Mouse (Mus musculus): ENCODE results near the gene Dclre1b. TPM values are rescaled to one million over a fixed set of nuclear protein-coding genes. Genes with fewer than 3 reads are reported as not detected.
"Not testable (repeated sequence)": the region's sequence is repeated elsewhere in the genome, so short reads cannot be mapped to it uniquely, and the experiment has no call there.

Dclre1b gene
- polyA plus RNA-seq (2016; fragmentation: Nextera tagmentation; extraction: Ambion mirVana) = 34.8 and 40.8 TPM in 2 replicates

DNA sequence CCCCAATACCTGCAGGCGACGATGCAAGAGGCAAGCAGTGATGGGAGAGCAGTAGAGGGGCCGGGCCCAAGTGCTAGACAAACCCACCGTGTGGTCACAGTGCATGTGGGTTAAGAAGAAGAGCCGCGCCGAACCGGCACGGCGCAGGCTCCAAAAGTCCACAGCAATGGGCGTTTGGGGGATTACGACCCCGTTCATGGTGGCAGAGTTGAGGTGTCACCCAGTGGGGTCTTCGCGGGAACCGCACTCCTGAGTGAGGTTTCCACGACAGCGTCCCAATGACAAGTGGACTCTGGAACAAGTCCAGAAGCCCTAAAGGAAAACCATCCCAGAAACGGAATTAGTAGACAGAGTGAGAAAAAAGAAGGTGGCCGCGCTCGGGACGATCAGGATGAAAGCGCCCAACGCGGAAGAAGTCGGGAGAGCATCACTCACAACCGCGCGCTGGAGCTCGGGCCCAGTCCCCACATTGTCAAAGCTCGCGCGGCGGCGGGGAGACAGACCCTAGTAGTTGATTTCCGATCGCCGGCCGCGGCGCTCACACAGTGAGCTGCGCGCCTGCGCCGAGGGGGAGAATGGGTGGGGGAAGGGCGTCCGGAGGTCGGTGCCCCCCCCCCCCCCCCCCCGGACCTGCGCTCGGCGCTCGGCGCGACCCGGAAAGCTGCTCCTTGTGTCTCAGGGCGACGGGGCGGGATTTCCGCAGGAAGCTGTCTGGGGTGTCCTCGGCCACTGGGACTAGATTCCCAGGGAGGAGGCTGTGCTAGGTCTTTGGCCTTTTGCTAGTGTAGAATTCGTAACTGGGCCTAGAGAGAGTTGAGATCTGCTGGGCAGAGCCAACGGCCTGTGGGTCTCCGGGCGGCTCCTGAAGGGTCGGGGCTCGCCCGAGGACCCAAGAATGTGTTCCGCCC lies at the start of gene Dclre1b, which contains the start of the genes Ap4b1 and Gm43064:
Dclre1b (minus strand) TSS at position 554 of the 908 bp plus-strand sequence.
Ap4b1 (plus strand) TSS at position 630 of the 908 bp plus-strand sequence.
Gm43064 (plus strand) TSS at position 683 of the 908 bp plus-strand sequence.
- Histone ChIP-seq H3K27ac (replicated peaks) (peak within 1 kb of the TSS; percentile 93), H3K36me3 (peaks cover 44% of the 10 kb centered on the region), H3K4me1 (peaks cover 19% of the 10 kb centered on the region), H3K27me3 (ENCODE audit: low read depth, poor library complexity, severe bottlenecking) (no peaks in the 10 kb centered on the region), H3K9me3 (replicated peaks) (no peaks in the 10 kb centered on the region), H3K4me3 (peak within 1 kb of the TSS; percentile 64)
- WGBS = under 1% methylated on average over 61 of the region's 70 CpGs
- DNase-seq (ENCODE audit: low spot score) = peak; percentile 95

DNA sequence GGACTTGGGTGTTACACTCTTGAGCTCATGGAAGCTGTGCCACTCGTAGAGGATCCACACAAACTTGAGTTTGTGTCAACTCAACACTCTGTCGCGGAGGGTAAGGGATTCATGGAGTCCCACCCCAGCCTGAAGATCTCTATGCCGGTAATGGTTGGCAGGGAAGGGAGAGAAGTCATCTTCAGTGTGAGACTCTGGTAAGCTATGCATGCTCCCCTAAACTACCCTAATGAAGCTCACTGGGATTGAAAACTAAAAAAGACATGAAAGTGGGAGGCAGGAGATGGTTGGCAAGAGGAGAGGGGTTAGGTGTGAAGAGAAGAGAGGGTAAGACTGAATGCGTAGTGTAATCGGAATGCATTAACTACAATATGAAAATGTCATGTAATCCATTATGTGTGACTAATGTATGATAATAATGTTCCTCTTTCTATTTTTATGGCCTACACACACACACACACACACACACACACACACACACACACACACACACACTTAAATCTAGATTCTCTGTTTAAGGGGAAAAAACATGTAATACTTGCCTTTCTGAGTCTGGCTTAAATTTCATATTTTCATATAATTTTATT lies 48.8 kb upstream of the Dclre1b start:
- Histone ChIP-seq H3K9me3 (replicated peaks) (no peaks in the 10 kb centered on the region), H3K4me3 (no peak overlapping the region), H3K27me3 (ENCODE audit: low read depth, poor library complexity, severe bottlenecking) (no peaks in the 10 kb centered on the region), H3K36me3 (no peaks in the 10 kb centered on the region), H3K27ac (replicated peaks) (no peak overlapping the region), H3K4me1 (no peaks in the 10 kb centered on the region)
- DNase-seq (ENCODE audit: low spot score) = no peak
- 93% methylated on average over 6 of the region's 6 CpGs for WGBS

- Histone ChIP-seq H3K4me1 (no peaks in the 10 kb centered on the region), H3K4me3 (no peak overlapping the region), H3K27ac (replicated peaks) (no peak overlapping the region), H3K9me3 (replicated peaks) (no peaks in the 10 kb centered on the region), H3K36me3 (no peaks in the 10 kb centered on the region), H3K27me3 (ENCODE audit: low read depth, poor library complexity, severe bottlenecking) (no peaks in the 10 kb centered on the region)
- WGBS = 89% methylated on average over 7 of the region's 7 CpGs
- no peak for DNase-seq (ENCODE audit: low spot score)
These were observed 48.0 kb upstream of the Dclre1b start for GRCm38 (mm10) chr3:103857036-103857805.

DNA sequence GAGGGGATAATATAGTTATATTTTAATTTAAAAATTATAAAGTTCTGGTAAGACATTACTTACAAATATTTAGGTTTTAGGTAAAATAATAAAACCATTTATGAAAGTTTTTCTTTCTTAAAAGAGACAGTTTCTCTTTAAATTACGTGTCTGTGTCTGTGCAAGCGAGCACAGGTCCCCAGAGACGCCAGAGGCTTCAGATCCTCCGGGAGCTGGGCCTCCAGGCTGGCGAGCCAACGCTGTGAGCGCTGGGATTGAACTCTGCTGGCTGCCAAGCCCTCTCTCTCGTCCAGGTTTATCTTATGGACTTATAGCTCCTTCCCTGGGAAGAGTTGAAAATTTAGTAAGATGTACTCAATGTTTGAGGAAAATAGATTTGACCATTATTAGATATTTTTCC lies 44.6 kb upstream of the Dclre1b start:
- Histone ChIP-seq H3K27ac (replicated peaks) (no peak overlapping the region), H3K4me3 (no peak overlapping the region), H3K36me3 (no peaks in the 10 kb centered on the region), H3K27me3 (ENCODE audit: low read depth, poor library complexity, severe bottlenecking) (no peaks in the 10 kb centered on the region), H3K4me1 (no peaks in the 10 kb centered on the region), H3K9me3 (replicated peaks) (no peaks in the 10 kb centered on the region)
- 80% methylated on average over 8 of the region's 8 CpGs for WGBS
- no peak for DNase-seq (ENCODE audit: low spot score)

- no peak for DNase-seq (ENCODE audit: low spot score)
- Histone ChIP-seq H3K27ac (replicated peaks) (no peak overlapping the region), H3K27me3 (ENCODE audit: low read depth, poor library complexity, severe bottlenecking) (no peaks in the 10 kb centered on the region), H3K9me3 (replicated peaks) (no peaks in the 10 kb centered on the region), H3K4me1 (no peaks in the 10 kb centered on the region), H3K4me3 (no peak overlapping the region), H3K36me3 (no peaks in the 10 kb centered on the region)
- WGBS = 81% methylated on average over 3 of the region's 3 CpGs
These were observed 43.5 kb upstream of the Dclre1b start for GRCm38 (mm10) chr3:103852565-103853299.

GRCm38 (mm10) chr3:103851882-103852281 lies 42.6 kb upstream of the Dclre1b start:
- H3K27me3 ChIP-seq (ENCODE audit: low read depth, poor library complexity, severe bottlenecking) = no peaks in the 10 kb centered on the region
- H3K4me3 ChIP-seq = no peak overlapping the region
- no peaks in the 10 kb centered on the region for H3K36me3 ChIP-seq
- H3K9me3 ChIP-seq (replicated peaks) = no peaks in the 10 kb centered on the region
- H3K27ac ChIP-seq (replicated peaks) = no peak overlapping the region
- DNase-seq (ENCODE audit: low spot score) = no peak
- WGBS = 88% methylated on average over 8 of the region's 8 CpGs
- H3K4me1 ChIP-seq = no peaks in the 10 kb centered on the region

DNA sequence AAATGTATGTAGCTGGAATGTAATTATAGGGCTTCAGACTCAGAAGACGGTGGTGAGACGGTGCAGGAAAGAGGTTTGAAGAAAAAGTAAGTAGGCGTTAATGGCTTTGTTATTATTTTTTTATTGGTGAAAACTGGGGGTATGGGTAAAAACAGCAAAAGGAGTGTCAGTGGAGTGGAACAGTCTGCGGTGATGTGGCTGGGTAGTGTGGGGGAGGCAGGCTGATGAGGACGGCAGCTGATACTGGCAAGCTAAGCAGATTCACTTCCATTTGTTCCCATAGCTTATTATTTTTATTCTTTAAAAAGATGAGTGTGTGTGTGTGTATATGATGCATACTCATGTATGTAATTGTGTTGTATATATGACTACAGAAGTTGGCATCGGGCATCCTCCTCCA lies 42.2 kb upstream of the Dclre1b start:
- Histone ChIP-seq H3K36me3 (no peaks in the 10 kb centered on the region), H3K4me1 (no peaks in the 10 kb centered on the region), H3K9me3 (replicated peaks) (no peaks in the 10 kb centered on the region), H3K27ac (replicated peaks) (no peak overlapping the region), H3K4me3 (no peak overlapping the region), H3K27me3 (ENCODE audit: low read depth, poor library complexity, severe bottlenecking) (no peaks in the 10 kb centered on the region)
- DNase-seq (ENCODE audit: low spot score) = no peak
- 94% methylated on average over 6 of the region's 6 CpGs for WGBS

GRCm38 (mm10) chr3:103850644-103851363 lies 41.6 kb upstream of the Dclre1b start:
- H3K36me3 ChIP-seq = no peaks in the 10 kb centered on the region
- H3K9me3 ChIP-seq (replicated peaks) = no peaks in the 10 kb centered on the region
- WGBS = 85% methylated on average over 9 of the region's 9 CpGs
- H3K27ac ChIP-seq (replicated peaks) = no peak overlapping the region
- H3K27me3 ChIP-seq (ENCODE audit: low read depth, poor library complexity, severe bottlenecking) = no peaks in the 10 kb centered on the region
- DNase-seq (ENCODE audit: low spot score) = no peak
- H3K4me3 ChIP-seq = no peak overlapping the region
- H3K4me1 ChIP-seq = no peaks in the 10 kb centered on the region

DNA sequence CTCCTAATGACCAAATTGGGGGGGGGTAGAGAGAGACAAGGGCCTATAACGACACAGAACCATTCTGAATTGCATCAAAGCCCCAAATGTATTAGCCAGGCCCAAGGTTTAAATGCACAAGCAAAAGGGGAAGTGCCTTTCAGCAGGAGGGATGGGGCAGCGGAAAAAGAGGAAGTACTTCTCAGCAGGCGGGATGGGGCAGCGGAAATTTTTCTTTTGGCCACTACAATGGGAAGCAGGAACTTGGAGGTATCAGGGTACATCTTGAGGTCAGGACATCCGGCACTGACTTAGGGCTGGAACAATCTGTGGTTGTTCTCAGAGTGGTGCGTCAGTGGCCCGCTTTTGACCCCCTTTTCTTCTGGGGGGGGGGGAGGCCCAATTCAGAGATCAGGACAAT lies 31.7 kb upstream of the Dclre1b start:
- not testable (repeated sequence) for H3K27ac ChIP-seq (replicated peaks); H3K4me1 ChIP-seq; H3K36me3 ChIP-seq; H3K9me3 ChIP-seq (replicated peaks); DNase-seq (ENCODE audit: low spot score); H3K27me3 ChIP-seq (ENCODE audit: low read depth, poor library complexity, severe bottlenecking); H3K4me3 ChIP-seq
- WGBS = 92% methylated on average over 7 of the region's 7 CpGs

DNA sequence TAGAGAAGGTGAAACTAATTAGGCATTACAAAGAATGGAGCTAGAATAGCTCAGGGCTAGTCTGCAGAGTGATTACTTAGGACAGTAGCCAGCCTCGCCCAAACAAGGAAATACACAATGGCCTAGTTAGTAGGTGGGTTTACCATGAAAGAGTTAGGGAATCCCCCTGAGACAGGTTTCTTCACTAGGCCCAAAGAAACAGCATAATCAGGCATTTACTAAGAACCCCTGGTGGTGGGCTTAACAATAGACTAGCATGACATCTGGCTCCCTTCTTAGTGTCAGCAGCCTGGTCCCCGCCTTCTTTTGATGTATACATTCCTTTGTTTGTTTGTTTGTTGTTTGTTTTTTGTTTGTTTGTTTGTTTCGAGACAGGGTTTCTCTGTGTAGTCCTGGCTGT lies 31.0 kb upstream of the Dclre1b start:
- DNase-seq (ENCODE audit: low spot score); H3K27me3 ChIP-seq (ENCODE audit: low read depth, poor library complexity, severe bottlenecking); H3K4me3 ChIP-seq; H3K9me3 ChIP-seq (replicated peaks); H3K4me1 ChIP-seq; H3K27ac ChIP-seq (replicated peaks); H3K36me3 ChIP-seq: not testable (repeated sequence)
- WGBS = 85% methylated on average over 3 of the region's 3 CpGs

DNA sequence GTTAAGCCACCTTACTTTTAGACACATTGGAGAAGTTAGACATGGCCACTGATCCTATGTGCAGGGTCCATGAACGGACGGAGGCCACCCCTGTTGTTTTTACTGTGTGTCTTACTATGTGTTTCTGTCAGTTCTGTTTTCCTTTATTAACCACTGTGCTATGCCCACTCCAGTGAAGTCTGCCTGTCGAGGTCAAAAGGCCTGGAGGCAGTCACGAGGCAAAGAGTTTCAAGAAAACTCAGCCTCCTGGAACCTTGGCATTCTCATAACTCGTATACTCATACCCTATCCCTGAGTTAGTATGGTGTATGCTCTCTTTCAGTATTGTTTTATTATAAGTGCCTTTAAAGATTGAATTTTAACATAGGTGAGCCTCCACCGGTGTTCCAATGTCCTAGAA lies 30.5 kb upstream of the Dclre1b start:
- 92% methylated on average over 6 of the region's 6 CpGs for WGBS
- no peak for DNase-seq (ENCODE audit: low spot score)
- Histone ChIP-seq H3K9me3 (replicated peaks) (no peaks in the 10 kb centered on the region; the same call in 1 of the 2 replicates), H3K4me3 (no peak overlapping the region), H3K4me1 (no peaks in the 10 kb centered on the region), H3K27me3 (ENCODE audit: low read depth, poor library complexity, severe bottlenecking) (no peaks in the 10 kb centered on the region), H3K36me3 (no peaks in the 10 kb centered on the region), H3K27ac (replicated peaks) (no peak overlapping the region)

Data from midbrain, embryonic 10.5 days (tissue).